Mouse (Mus musculus): Measurements from ENCODE around the gene Foxj3.
"Not testable (repeated sequence)": the region's sequence is repeated elsewhere in the genome, so short reads cannot be mapped to it uniquely, and the experiment has no call there.

Foxj3 gene

DNA sequence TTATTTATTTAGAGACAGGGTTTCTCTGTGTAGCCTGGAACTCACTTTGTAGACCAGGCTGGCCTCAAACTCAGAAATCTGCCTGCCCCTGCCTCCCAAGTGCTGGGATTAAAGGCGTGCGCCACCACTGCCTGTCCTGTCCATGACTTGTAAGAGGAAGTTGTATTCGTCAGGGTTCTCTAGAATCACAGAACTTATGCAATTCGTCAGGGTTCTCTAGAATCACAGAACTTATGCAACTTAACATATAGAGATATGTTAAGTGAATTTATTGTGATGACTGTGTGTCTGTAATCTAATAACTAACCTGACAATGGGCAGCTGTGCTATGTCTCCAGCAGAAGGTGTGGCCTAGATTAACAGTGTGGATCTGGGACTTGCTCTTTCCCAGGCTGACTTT lies at the start of gene Foxj3:
Gene Foxj3 (plus strand): TSS at position 390 of the 400 bp plus-strand sequence.
- DNase-seq: not testable (repeated sequence)

DNA sequence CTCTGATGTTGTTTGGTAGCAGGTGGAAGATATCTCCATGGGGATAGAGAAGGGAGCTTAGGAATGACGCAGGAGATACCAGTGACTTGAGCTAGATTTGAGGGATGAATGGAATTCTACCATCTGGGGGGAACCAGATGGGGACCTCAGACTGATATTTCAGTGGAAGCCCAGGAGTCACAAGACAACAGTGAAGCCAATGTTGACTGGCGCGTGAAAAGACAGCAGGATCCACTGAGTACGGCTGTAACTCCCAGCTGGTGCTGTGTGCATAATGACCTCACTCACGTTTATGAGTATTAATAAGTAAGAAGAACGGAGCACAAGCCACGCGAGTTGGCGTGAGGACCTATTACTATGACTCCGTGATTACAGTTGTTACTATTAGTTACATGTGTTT lies 47.1 kb upstream of the Foxj3 start:
- peak; percentile 38 for DNase-seq

DNA sequence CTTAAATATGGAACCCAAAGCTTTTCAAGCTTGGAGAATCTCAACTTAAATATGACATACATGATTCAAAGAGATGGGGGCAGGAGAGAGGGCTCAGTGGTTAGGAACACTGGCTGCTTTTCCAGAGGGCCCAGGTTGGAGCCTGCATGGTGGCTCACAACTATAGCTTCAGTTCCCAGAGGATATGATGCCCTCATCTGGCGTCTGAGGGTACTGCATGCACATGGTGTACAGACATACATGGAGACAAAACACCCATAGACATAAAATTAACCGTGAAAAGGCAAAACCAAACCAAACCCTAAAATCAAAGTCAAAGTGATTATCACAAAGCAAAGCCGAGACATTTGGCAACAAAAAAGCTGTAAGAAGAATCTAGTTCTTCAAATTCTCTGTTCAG lies 46.0 kb upstream of the Foxj3 start:
- peak; percentile 17 for DNase-seq

GRCm38 (mm10) chr4:119492291-119492932 lies 44.4 kb upstream of the Foxj3 start, which contains the start of gene Rimkla:
Gene Rimkla, minus strand, starts transcription at chr4:119492628.
- peak; percentile 38 for DNase-seq

GRCm38 (mm10) chr4:119492933-119493327 lies 43.9 kb upstream of the Foxj3 start:
- no peak for DNase-seq

DNA sequence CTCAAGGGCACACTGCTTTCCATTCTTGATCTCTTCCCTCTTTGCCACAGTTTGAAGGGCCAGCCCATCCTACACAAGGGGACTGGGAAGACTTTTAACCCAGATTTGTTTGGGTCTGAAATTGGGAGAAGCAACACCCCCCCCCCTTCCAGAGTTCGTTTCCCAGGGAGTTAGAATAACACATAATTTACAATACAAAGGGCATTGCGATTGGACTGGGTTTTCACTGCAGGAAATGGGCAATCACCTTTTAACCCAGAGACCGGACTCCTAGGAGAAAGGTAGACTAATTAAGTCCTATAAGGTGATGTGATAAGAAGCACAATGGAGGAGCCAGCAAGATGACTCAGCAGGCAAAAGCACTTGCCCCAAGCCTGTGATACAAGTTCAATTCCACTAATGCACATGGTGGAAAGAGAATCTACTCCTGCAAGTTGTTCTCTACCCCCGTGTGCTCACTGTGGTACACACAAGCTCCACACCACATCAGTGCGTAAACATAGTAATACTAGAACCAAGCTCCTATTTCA lies 38.4 kb upstream of the Foxj3 start:
- DNase-seq: no peak

DNA sequence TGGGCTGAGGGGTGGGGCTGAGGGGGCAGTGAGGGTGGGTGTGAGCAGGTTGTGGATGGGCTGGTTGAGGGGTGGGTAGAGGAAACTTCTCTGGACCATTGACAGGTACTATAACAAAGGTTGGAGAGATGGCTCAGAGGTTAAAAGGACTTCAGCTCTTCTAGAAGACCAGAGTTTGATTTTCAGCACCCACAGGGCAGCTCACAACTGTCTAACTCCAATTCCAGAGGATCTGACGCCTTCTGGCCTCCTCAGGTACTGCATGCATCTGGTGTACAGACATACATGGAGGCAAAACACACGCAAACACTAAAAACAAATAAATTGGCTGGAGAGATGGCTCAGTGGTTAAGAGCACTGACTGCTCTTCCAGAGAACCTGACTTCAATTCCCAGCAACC lies 25.2 kb upstream of the Foxj3 start:
- DNase-seq: no peak

DNA sequence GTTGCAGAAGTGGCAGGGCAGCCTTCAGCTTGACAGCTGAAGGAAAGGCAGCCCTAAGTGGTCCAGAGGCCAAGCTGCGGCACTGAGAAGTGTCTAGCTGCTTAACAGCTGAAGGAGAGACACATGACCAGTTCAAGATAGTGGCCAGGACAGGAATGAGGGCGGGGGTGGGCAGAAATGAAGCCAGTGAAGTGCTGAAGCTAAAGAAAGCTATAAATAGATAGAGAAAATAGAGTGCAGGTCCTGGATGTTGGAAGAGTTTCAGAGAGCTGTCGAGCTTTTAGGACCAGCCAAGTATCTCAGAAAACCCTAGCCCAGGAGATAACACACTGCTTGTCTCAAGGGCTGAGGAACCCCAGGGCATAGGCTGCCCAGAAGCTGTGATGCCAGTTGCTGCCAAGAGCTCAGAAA lies 24.1 kb upstream of the Foxj3 start:
- no peak for DNase-seq

DNA sequence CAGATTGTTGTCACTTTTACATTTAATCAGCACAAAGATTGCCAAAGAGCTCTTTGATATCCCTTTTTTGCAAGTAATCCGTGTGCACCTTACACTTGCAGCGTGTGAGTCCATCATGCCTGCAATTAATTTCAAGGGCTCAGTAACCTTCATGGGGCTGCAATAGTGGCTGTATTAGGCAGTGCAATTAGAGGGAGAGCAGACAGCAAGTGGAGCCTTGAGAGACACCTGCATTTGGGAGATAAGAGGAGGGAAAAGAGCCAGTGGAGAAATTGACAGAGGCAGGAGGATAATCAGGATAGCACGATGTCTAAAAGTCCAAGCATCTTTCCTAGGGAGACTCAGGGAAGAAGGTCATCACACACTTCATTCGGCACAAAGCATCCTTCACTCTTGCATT lies 13.2 kb upstream of the Foxj3 start:
- DNase-seq: no peak

- DNase-seq: peak; percentile 52
Observed at GRCm38 (mm10) chr4:119524010-119524409, 12.8 kb upstream of the Foxj3 start.

GRCm38 (mm10) chr4:119524466-119524865 lies 12.3 kb upstream of the Foxj3 start:
- DNase-seq: no peak

- DNase-seq: no peak
Observed at GRCm38 (mm10) chr4:119526329-119526845, 10.4 kb upstream of the Foxj3 start.

DNA sequence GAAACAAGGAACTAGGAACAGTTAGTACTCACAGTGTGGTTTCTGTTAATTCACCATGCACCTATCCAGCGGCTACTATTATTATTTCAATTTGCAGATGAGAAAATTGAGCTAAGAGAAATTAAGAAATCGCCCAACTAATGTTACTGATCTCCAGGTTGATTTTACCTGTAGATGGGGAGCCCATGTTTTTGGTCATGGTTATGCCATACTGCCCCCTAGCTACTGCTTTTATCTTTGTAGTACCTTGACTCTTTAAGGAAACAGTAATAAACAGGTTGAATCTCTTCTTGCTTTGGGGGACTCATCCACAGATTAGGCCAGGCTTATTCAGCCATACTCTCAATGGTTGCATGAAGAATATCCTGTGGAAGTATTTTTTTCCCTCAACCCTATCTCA lies 5.0 kb upstream of the Foxj3 start:
- no peak for DNase-seq

- no peak for DNase-seq
Observed at GRCm38 (mm10) chr4:119535103-119535502, 1.7 kb upstream of the Foxj3 start.

DNA sequence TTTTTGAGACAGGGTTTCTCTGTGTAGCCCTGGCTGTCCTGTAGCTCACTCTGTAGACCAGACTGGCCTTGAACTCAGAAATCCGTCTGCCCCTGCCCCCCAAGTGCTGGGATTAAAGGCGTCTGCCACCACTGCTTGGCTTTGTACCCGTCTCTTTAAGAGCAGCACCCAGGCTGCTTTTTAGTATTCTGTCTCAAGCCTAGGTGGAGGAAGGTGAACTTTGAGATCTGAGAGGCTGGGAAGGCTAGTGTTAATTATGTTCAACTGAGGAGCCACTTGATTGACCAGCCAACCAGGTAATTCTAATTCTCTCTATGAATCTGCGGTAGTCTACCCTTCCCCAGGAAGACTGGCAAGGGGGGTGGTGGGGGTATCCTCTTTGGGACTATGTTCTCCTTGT lies 632 bp downstream of the Foxj3 start:
- no peak for DNase-seq

DNA sequence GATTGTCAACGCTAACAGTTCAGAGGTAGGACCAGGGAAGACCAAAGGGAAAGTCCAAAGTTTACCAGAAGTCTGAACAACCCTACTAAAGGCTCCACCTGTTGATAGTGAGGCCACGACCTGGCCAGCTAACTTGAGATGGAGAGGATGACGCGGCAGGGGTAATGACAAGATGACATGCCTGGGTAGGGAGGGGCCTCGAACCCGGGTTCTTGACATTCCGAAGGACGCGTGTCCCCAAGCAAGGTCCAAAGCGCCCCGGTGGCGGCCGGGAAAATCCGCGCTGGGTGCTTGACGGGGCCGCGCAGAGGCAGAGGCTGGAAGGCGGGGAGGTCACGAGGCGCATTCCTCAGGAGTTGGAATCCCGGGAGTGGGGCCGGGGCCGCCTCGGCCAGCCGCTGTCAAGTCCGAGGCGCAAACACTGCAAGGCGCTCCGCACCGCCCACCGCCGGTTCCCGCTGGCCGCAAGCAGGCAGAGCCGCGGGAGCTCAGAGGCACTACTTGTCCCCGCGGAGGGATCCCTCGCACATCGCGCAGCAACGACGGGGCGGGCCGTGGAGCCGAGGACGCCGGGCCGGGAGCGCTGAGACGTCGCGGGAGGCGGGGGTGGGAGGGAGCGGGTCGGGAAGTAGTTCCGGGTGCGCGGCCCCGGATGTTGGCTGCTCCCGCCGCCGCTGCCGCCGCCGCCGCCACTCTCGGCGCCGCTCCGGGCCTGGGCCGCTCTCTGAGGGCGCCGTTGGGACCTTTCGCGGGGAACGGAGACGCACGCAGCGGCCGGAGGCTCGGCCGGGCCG lies 2.4 kb downstream of the Foxj3 start, which contains the start of gene Frg2f1:
Gene Frg2f1 (minus strand): TSS at position 499 of the 794 bp plus-strand sequence.
- DNase-seq: peak; percentile 92

- peak; percentile 53 for DNase-seq
Observed at GRCm38 (mm10) chr4:119539836-119540532, 3.2 kb downstream of the Foxj3 start.

GRCm38 (mm10) chr4:119540533-119540890 lies 3.7 kb downstream of the Foxj3 start:
- DNase-seq: no peak

DNA sequence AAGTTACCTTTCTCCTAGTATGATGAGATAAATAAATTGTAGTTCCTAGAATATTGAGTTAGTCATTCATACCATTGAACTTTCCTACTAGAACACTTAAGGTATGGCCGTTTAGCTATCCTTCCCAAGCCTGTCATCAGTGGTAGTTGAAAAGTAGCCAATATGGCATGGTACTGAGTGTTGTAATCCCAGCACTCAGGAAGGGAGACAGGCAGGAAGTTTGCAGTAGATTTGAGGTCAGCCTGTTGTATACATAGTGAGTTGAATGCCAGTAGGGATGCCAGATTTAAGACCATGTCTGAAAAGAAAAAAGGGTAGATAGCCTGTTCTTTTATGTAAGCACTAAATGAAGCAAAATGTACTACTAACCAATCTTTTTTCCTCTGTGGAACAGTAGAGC lies 14.1 kb downstream of the Foxj3 start:
- no peak for DNase-seq

DNA sequence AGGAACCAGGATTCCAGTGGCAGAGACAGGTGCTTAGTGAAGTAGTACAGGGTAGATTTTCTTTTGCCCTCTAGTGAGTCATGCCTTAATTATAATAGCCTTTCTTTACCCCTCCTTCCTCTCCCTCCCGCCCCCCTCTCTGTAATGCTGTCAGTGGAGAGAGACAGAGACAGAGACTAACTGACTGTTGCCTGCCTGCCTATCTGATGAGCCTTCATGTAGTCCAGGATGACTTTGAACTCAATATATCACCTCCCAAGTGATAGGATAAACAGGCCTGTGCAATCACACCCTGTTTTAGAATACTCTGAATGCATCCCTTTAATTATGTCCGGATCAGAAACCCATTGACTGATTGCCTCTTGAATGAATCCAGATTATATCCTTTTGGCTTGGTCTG lies 18.7 kb downstream of the Foxj3 start:
- DNase-seq: no peak

DNA sequence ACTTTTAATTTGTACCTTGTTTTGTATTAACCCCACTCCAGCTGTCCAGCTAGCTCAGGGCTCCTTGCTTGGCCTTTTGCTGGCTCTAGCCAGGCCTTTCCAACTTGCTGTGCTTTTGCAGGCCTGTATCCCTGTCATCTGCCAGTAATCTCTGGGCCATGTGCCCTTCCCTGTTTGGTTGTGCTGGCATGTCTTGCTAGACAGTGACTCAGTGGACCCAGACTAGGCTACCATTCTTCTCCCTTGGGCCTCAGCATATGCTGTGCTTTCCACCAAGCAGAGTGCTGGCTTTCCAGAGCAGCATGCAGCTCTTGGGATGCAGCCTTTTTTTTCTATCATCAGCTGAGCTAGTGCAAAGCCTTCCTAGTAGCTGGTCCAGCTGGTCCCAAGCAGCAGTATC lies 26.3 kb downstream of the Foxj3 start:
- peak; percentile 16 for DNase-seq

DNA sequence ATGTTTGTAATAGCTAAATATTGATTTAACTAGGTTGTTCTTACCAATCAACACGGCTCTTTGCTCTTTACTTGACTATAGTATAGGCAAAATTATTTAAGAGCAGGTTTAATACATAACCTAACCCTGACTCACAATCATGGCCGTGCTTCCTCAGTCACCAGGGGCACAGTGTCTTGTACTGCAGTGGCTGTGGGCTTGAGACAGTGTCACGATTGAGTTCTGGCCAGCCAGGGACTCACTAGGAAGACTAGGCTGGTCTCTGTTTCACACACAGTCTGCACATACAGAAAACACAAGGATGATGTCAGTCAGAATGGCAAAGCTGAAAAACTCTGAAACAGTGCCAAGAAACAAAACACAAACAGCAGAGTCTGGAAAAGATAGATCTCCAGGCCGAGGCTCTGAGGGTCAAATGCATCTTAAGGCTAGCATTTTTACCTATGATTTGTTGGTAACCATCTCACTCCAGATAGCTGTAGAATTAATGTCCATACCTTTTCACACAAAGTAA lies 29.6 kb downstream of the Foxj3 start:
- DNase-seq: no peak

GRCm38 (mm10) chr4:119572682-119573081 lies 35.9 kb downstream of the Foxj3 start:
- no peak for DNase-seq
